Mouse (Mus musculus): ENCODE data around the gene Ranbp6. TPM values are rescaled to one million over a fixed set of nuclear protein-coding genes. Genes with fewer than 3 reads are reported as not detected.

Gene Ranbp6
- polyA plus RNA-seq, 1 experiment from 2014 or later: 44.7 TPM

GRCm38 (mm10) chr19:29824034-29824700 is 11.4 kb upstream of the Ranbp6 start:
- no peaks in the 10 kb centered on the region for H3K4me1 ChIP-seq (ENCODE audit: control insufficient read depth, insufficient read depth, low read length)
- no peak overlapping the region for H3K27ac ChIP-seq (ENCODE audit: low read depth, low read length)
- 44% methylated on average over 6 of the region's 6 CpGs for WGBS
- H3K4me2 ChIP-seq (ENCODE audit: low read depth): no peak overlapping the region
- ATAC-seq (ENCODE audit: insufficient read depth, low FRiP score, low TSS enrichment) (no peak), DNase-seq (ENCODE audit: low spot score) (peak; percentile 50)
- no peak overlapping the region for H3K9ac ChIP-seq (ENCODE audit: low read length)
- H3K4me3 ChIP-seq (ENCODE audit: low read depth, low read length): no peak overlapping the region
- H3K36me3 ChIP-seq (ENCODE audit: control insufficient read depth, insufficient read depth, low read length): no peaks in the 10 kb centered on the region
- no peaks in the 10 kb centered on the region for H3K9me3 ChIP-seq (ENCODE audit: control insufficient read depth, low read length)
- no peaks in the 10 kb centered on the region for H3K27me3 ChIP-seq (ENCODE audit: control insufficient read depth, insufficient read depth, low read length)

- WGBS: 69% methylated on average over 12 of the region's 12 CpGs
- no peaks in the 10 kb centered on the region for H3K9me3 ChIP-seq (ENCODE audit: control insufficient read depth, low read length)
- H3K36me3 ChIP-seq (ENCODE audit: control insufficient read depth, insufficient read depth, low read length): no peaks in the 10 kb centered on the region
- H3K4me1 ChIP-seq (ENCODE audit: control insufficient read depth, insufficient read depth, low read length): no peaks in the 10 kb centered on the region
- no peaks in the 10 kb centered on the region for H3K27me3 ChIP-seq (ENCODE audit: control insufficient read depth, insufficient read depth, low read length)
- H3K4me3 ChIP-seq (ENCODE audit: low read depth, low read length): no peak overlapping the region
- H3K9ac ChIP-seq (ENCODE audit: low read length): no peak overlapping the region
- no peak overlapping the region for H3K4me2 ChIP-seq (ENCODE audit: low read depth)
- no peak for DNase-seq (ENCODE audit: low spot score)
- ATAC-seq (ENCODE audit: insufficient read depth, low FRiP score, low TSS enrichment): no peak
- H3K27ac ChIP-seq (ENCODE audit: low read depth, low read length): no peak overlapping the region
Observed at GRCm38 (mm10) chr19:29823456-29824010, 10.8 kb upstream of the Ranbp6 start.

GRCm38 (mm10) chr19:29820966-29821365 is 8.2 kb upstream of the Ranbp6 start:
- Histone ChIP-seq H3K27ac (ENCODE audit: low read depth, low read length) (no peak overlapping the region), H3K4me3 (ENCODE audit: low read depth, low read length) (no peak overlapping the region), H3K9ac (ENCODE audit: low read length) (no peak overlapping the region), H3K36me3 (ENCODE audit: control insufficient read depth, insufficient read depth, low read length) (no peaks in the 10 kb centered on the region), H3K4me1 (ENCODE audit: control insufficient read depth, insufficient read depth, low read length) (no peaks in the 10 kb centered on the region), H3K27me3 (ENCODE audit: control insufficient read depth, insufficient read depth, low read length) (no peaks in the 10 kb centered on the region), H3K4me2 (ENCODE audit: low read depth) (no peak overlapping the region), H3K9me3 (ENCODE audit: control insufficient read depth, low read length) (no peaks in the 10 kb centered on the region)
- DNase-seq (ENCODE audit: low spot score) (no peak), ATAC-seq (ENCODE audit: insufficient read depth, low FRiP score, low TSS enrichment) (no peak)

GRCm38 (mm10) chr19:29810022-29810421 is 2.8 kb downstream of the Ranbp6 start:
- peaks cover 7% of the 10 kb centered on the region for H3K4me1 ChIP-seq (ENCODE audit: control insufficient read depth, insufficient read depth, low read length)
- no peak overlapping the region for H3K4me3 ChIP-seq (ENCODE audit: low read depth, low read length)
- no peaks in the 10 kb centered on the region for H3K27me3 ChIP-seq (ENCODE audit: control insufficient read depth, insufficient read depth, low read length)
- WGBS: 93% methylated on average over 5 of the region's 5 CpGs
- H3K9ac ChIP-seq (ENCODE audit: low read length): no peak overlapping the region
- H3K4me2 ChIP-seq (ENCODE audit: low read depth): no peak overlapping the region
- peaks cover 4% of the 10 kb centered on the region; the same call in 1 of the 2 replicates for H3K36me3 ChIP-seq (ENCODE audit: control insufficient read depth, insufficient read depth, low read length)
- ATAC-seq (ENCODE audit: insufficient read depth, low FRiP score, low TSS enrichment): no peak
- H3K9me3 ChIP-seq (ENCODE audit: control insufficient read depth, low read length): no peaks in the 10 kb centered on the region
- no peak overlapping the region for H3K27ac ChIP-seq (ENCODE audit: low read depth, low read length)
- no peak for DNase-seq (ENCODE audit: low spot score)

GRCm38 (mm10) chr19:29805917-29806785 is 6.6 kb downstream of the Ranbp6 start, which contains the start of gene 9930021J03Rik:
Gene 9930021J03Rik (minus strand): TSS chr19:29805989.
- ATAC-seq (ENCODE audit: insufficient read depth, low FRiP score, low TSS enrichment) (peak; percentile 93), DNase-seq (ENCODE audit: low spot score) (peak; percentile 99)
- H3K4me1 ChIP-seq (ENCODE audit: control insufficient read depth, insufficient read depth, low read length): peaks cover 5% of the 10 kb centered on the region
- H3K9ac ChIP-seq (ENCODE audit: low read length): peak within 1 kb of the TSS; percentile 73
- H3K27me3 ChIP-seq (ENCODE audit: control insufficient read depth, insufficient read depth, low read length): no peaks in the 10 kb centered on the region
- H3K4me2 ChIP-seq (ENCODE audit: low read depth): peak within 1 kb of the TSS; percentile 91
- H3K4me3 ChIP-seq (ENCODE audit: low read depth, low read length): peak within 1 kb of the TSS; percentile 92
- under 1% methylated on average over 49 of the region's 95 CpGs for WGBS
- H3K27ac ChIP-seq (ENCODE audit: low read depth, low read length): peak within 1 kb of the TSS; percentile 95
- no peaks in the 10 kb centered on the region for H3K9me3 ChIP-seq (ENCODE audit: control insufficient read depth, low read length)
- H3K36me3 ChIP-seq (ENCODE audit: control insufficient read depth, insufficient read depth, low read length): peaks cover 4% of the 10 kb centered on the region; the same call in 1 of the 2 replicates

GRCm38 (mm10) chr19:29805101-29805916 is 7.5 kb downstream of the Ranbp6 start:
- no peaks in the 10 kb centered on the region for H3K27me3 ChIP-seq (ENCODE audit: control insufficient read depth, insufficient read depth, low read length)
- peak overlapping the region; percentile 91 for H3K4me2 ChIP-seq (ENCODE audit: low read depth)
- no peaks in the 10 kb centered on the region for H3K9me3 ChIP-seq (ENCODE audit: control insufficient read depth, low read length)
- peak overlapping the region; percentile 95 for H3K27ac ChIP-seq (ENCODE audit: low read depth, low read length)
- H3K36me3 ChIP-seq (ENCODE audit: control insufficient read depth, insufficient read depth, low read length): peaks cover 4% of the 10 kb centered on the region; the same call in 1 of the 2 replicates
- peak overlapping the region; percentile 73 for H3K9ac ChIP-seq (ENCODE audit: low read length)
- peak; percentile 71 for DNase-seq (ENCODE audit: low spot score)
- peak; percentile 42 for ATAC-seq (ENCODE audit: insufficient read depth, low FRiP score, low TSS enrichment)
- peaks cover 5% of the 10 kb centered on the region for H3K4me1 ChIP-seq (ENCODE audit: control insufficient read depth, insufficient read depth, low read length)
- H3K4me3 ChIP-seq (ENCODE audit: low read depth, low read length): peak overlapping the region; percentile 92
- under 1% methylated on average over 61 of the region's 72 CpGs for WGBS

- H3K36me3 ChIP-seq (ENCODE audit: control insufficient read depth, insufficient read depth, low read length): no peaks in the 10 kb centered on the region
Observed at GRCm38 (mm10) chr19:29803946-29804345, 8.8 kb downstream of the Ranbp6 start.

GRCm38 (mm10) chr19:29797371-29797770 is 15.4 kb downstream of the Ranbp6 start:
- H3K27me3 ChIP-seq (ENCODE audit: control insufficient read depth, insufficient read depth, low read length): no peaks in the 10 kb centered on the region
- no peaks in the 10 kb centered on the region for H3K4me1 ChIP-seq (ENCODE audit: control insufficient read depth, insufficient read depth, low read length)
- DNase-seq (ENCODE audit: low spot score) (no peak), ATAC-seq (ENCODE audit: insufficient read depth, low FRiP score, low TSS enrichment) (no peak)
- H3K9me3 ChIP-seq (ENCODE audit: control insufficient read depth, low read length): no peaks in the 10 kb centered on the region
- no peak overlapping the region for H3K9ac ChIP-seq (ENCODE audit: low read length)
- 87% methylated on average over 3 of the region's 3 CpGs for WGBS
- no peak overlapping the region for H3K4me2 ChIP-seq (ENCODE audit: low read depth)
- no peak overlapping the region for H3K27ac ChIP-seq (ENCODE audit: low read depth, low read length)
- H3K36me3 ChIP-seq (ENCODE audit: control insufficient read depth, insufficient read depth, low read length): no peaks in the 10 kb centered on the region
- no peak overlapping the region for H3K4me3 ChIP-seq (ENCODE audit: low read depth, low read length)

More at GRCm38 (mm10) chr19:29803946-29804345, 8.8 kb downstream of the Ranbp6 start:
- no peaks in the 10 kb centered on the region for H3K9me3 ChIP-seq (ENCODE audit: control insufficient read depth, low read length)
- H3K4me2 ChIP-seq (ENCODE audit: low read depth): peak overlapping the region; percentile 28
- H3K4me3 ChIP-seq (ENCODE audit: low read depth, low read length): peak overlapping the region; percentile 16; the same call in 1 of the 2 replicates
- ATAC-seq (ENCODE audit: insufficient read depth, low FRiP score, low TSS enrichment): no peak
- no peak for DNase-seq (ENCODE audit: low spot score)
- H3K9ac ChIP-seq (ENCODE audit: low read length): no peak overlapping the region
- no peak overlapping the region for H3K27ac ChIP-seq (ENCODE audit: low read depth, low read length)
- H3K4me1 ChIP-seq (ENCODE audit: control insufficient read depth, insufficient read depth, low read length): peaks cover 5% of the 10 kb centered on the region
- H3K27me3 ChIP-seq (ENCODE audit: control insufficient read depth, insufficient read depth, low read length): no peaks in the 10 kb centered on the region
- WGBS: 61% methylated on average over 3 of the region's 3 CpGs

All from neural tube, embryonic 11.5 days (tissue).